Mouse (Mus musculus): ENCODE data around the gene Rxra.
A peak's percentile ranks its signal among the peaks of the same experiment; 100 is the strongest.

Gene Rxra

GRCm38 (mm10) chr2:27702904-27703666 lies 26.8 kb downstream of the Rxra start:
- DNase-seq (ENCODE audit: low spot score in 2 of 2), result no peak

GRCm38 (mm10) chr2:27703852-27704640 lies 27.8 kb downstream of the Rxra start:
- peak; percentile 9 to 21 for DNase-seq (ENCODE audit: low spot score in 2 of 2)

- DNase-seq (ENCODE audit: low spot score in 2 of 2), result no peak
Observed at GRCm38 (mm10) chr2:27704641-27705040, 28.4 kb downstream of the Rxra start.

GRCm38 (mm10) chr2:27710871-27711382 lies 34.7 kb downstream of the Rxra start:
- DNase-seq (ENCODE audit: low spot score in 2 of 2), result no peak

- no peak for DNase-seq (ENCODE audit: low spot score in 2 of 2)
Observed at GRCm38 (mm10) chr2:27712626-27713025, 36.4 kb downstream of the Rxra start.

GRCm38 (mm10) chr2:27713378-27713777 lies 37.1 kb downstream of the Rxra start:
- no peak for DNase-seq (ENCODE audit: low spot score in 2 of 2)

GRCm38 (mm10) chr2:27714131-27714530 lies 37.9 kb downstream of the Rxra start:
- DNase-seq (ENCODE audit: low spot score in 2 of 2), result peak in 1 of 2 experiments; percentile 7

GRCm38 (mm10) chr2:27715221-27715620 lies 39.0 kb downstream of the Rxra start:
- DNase-seq (ENCODE audit: low spot score in 2 of 2), result no peak

- no peak for DNase-seq (ENCODE audit: low spot score in 2 of 2)
Observed at GRCm38 (mm10) chr2:27716339-27716738, 40.1 kb downstream of the Rxra start.

GRCm38 (mm10) chr2:27718191-27718590 lies 42.0 kb downstream of the Rxra start:
- DNase-seq (ENCODE audit: low spot score in 2 of 2), result no peak

- DNase-seq (ENCODE audit: low spot score in 2 of 2), result no peak
Observed at GRCm38 (mm10) chr2:27719601-27720000, 43.4 kb downstream of the Rxra start.

GRCm38 (mm10) chr2:27721611-27722010 lies 45.4 kb downstream of the Rxra start:
- DNase-seq (ENCODE audit: low spot score in 2 of 2), result no peak

- DNase-seq (ENCODE audit: low spot score in 2 of 2), result no peak
Observed at GRCm38 (mm10) chr2:27724729-27725316, 48.6 kb downstream of the Rxra start.

- no peak for DNase-seq (ENCODE audit: low spot score in 2 of 2)
Observed at GRCm38 (mm10) chr2:27727994-27728854, 52.0 kb downstream of the Rxra start.

- DNase-seq (ENCODE audit: low spot score in 2 of 2), result peak in 1 of 2 experiments; percentile 12
Observed at GRCm38 (mm10) chr2:27729009-27729408, 52.8 kb downstream of the Rxra start.

GRCm38 (mm10) chr2:27730002-27730905 lies 54.0 kb downstream of the Rxra start:
- DNase-seq (ENCODE audit: low spot score in 2 of 2), result peak in 1 of 2 experiments; percentile 20

GRCm38 (mm10) chr2:27733021-27733420 lies 56.8 kb downstream of the Rxra start:
- DNase-seq (ENCODE audit: low spot score in 2 of 2), result no peak

GRCm38 (mm10) chr2:27734328-27734727 lies 58.1 kb downstream of the Rxra start:
- no peak for DNase-seq (ENCODE audit: low spot score in 2 of 2)

- no peak for DNase-seq (ENCODE audit: low spot score in 2 of 2)
Observed at GRCm38 (mm10) chr2:27734800-27735199, 58.6 kb downstream of the Rxra start.

- no peak for DNase-seq (ENCODE audit: low spot score in 2 of 2)
Observed at GRCm38 (mm10) chr2:27736802-27737201, 60.6 kb downstream of the Rxra start.

Measured in natural killer cell, adult 2 months (primary cell).